Mouse (Mus musculus) frontal cortex, adult 2 months (tissue): ENCODE results near the gene Mrpl10. TPM values are rescaled to one million over a fixed set of nuclear protein-coding genes. Genes with fewer than 3 reads are reported as not detected.

Source experiments
- DNase-seq, 2 experiments: peaks; one replicate each; pipeline ENCODE4 v3.0.0; 2022; ENCODE audit warnings: low spot score in 1 of 2; ENCODE audit errors: extremely low spot score in 1 of 2
- polyA plus RNA-seq: library from polyadenylated mRNA; depleted of rRNA; stranded (reverse); fragments of >200 nt; gene quantifications from 2 replicates; pipeline ENCODE4 v1.2.3, GENCODE M21; 2012; rRNA removed

The Mrpl10 gene
- polyA plus RNA-seq: 60.2 and 66.3 TPM in 2 replicates

- peak; percentile 66 to 88 for DNase-seq
Measured at GRCm38 (mm10) chr11:97041022-97041899, at the start of gene Mrpl10, which contains the start of gene Lrrc46. Gene Mrpl10, plus strand, starts transcription at chr11:97041560. Gene Lrrc46, minus strand, starts transcription at chr11:97041407.

- no peak for DNase-seq
Measured at GRCm38 (mm10) chr11:96992722-96993311, 48.5 kb upstream of the Mrpl10 start.

- DNase-seq: no peak
Measured at GRCm38 (mm10) chr11:96995031-96995430, 46.3 kb upstream of the Mrpl10 start.

GRCm38 (mm10) chr11:96995836-96996772 is 45.3 kb upstream of the Mrpl10 start:
- no peak for DNase-seq

- DNase-seq: no peak
Measured at GRCm38 (mm10) chr11:96996773-96997379, 44.5 kb upstream of the Mrpl10 start.

- DNase-seq: no peak
Measured at GRCm38 (mm10) chr11:96997380-96997956, 43.9 kb upstream of the Mrpl10 start.

GRCm38 (mm10) chr11:97003170-97003569 is 38.2 kb upstream of the Mrpl10 start:
- DNase-seq: no peak

GRCm38 (mm10) chr11:97007093-97007794 is 34.1 kb upstream of the Mrpl10 start:
- no peak for DNase-seq

- no peak for DNase-seq
Measured at GRCm38 (mm10) chr11:97009198-97009790, 32.1 kb upstream of the Mrpl10 start.

GRCm38 (mm10) chr11:97013121-97013670 is 28.2 kb upstream of the Mrpl10 start, which contains the start of gene Sp6:
Gene Sp6, plus strand, starts transcription at chr11:97013394.
- DNase-seq: no peak

GRCm38 (mm10) chr11:97017696-97018582 is 23.4 kb upstream of the Mrpl10 start:
- no peak for DNase-seq

- no peak for DNase-seq
Measured at GRCm38 (mm10) chr11:97018583-97019344, 22.6 kb upstream of the Mrpl10 start.

- DNase-seq: no peak
Measured at GRCm38 (mm10) chr11:97019345-97019708, 22.0 kb upstream of the Mrpl10 start.

- no peak for DNase-seq
Measured at GRCm38 (mm10) chr11:97021121-97021765, 20.1 kb upstream of the Mrpl10 start.

GRCm38 (mm10) chr11:97021873-97022484 is 19.4 kb upstream of the Mrpl10 start:
- peak in 1 of 2 experiments; percentile 72 for DNase-seq

GRCm38 (mm10) chr11:97024977-97025376 is 16.4 kb upstream of the Mrpl10 start:
- no peak for DNase-seq
